Mouse (Mus musculus) MN1 (cell line): ENCODE measurements around the gene Kpna2.
"Not testable (repeated sequence)": the region's sequence is repeated elsewhere in the genome, so short reads cannot be mapped to it uniquely, and the experiment has no call there.

Experiments used
- DNase-seq: peaks from one replicate; pipeline ENCODE4 v3.0.0-alpha.2; 2016; ENCODE audit warnings: low spot score

The Kpna2 gene

GRCm38 (mm10) chr11:107018606-107019005 lies 19.3 kb upstream of the Kpna2 start:
- no peak for DNase-seq

DNA sequence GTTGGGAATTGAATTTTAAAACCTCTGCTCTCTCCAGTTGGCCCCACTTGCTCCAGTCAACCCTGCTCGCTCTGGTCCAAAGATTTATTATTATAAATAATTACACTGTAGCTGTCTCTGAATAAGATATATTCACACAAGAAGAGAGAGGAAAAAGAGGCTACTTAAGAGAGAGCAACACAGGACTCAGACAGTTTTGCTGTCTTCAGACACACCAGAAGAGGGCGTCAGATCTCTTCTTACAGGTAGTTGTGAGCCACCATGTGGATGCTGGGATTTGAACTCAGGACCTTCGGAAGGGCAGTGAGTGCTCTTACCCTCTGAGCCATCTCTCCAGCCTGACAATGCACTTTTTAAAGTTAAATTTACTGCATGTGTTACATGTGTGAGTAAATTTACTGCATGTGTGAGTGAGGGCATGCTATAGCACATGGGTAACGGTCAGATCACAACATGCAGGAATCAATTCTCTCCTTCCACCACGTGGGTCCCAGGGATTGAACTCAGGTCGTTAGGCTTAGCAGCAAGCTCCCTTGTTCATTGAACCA lies 18.1 kb upstream of the Kpna2 start:
- DNase-seq, result no peak

- no peak for DNase-seq
These were observed 17.6 kb upstream of the Kpna2 start for GRCm38 (mm10) chr11:107016893-107017292.

GRCm38 (mm10) chr11:107015535-107016187 lies 16.3 kb upstream of the Kpna2 start:
- not testable (repeated sequence) for DNase-seq

DNA sequence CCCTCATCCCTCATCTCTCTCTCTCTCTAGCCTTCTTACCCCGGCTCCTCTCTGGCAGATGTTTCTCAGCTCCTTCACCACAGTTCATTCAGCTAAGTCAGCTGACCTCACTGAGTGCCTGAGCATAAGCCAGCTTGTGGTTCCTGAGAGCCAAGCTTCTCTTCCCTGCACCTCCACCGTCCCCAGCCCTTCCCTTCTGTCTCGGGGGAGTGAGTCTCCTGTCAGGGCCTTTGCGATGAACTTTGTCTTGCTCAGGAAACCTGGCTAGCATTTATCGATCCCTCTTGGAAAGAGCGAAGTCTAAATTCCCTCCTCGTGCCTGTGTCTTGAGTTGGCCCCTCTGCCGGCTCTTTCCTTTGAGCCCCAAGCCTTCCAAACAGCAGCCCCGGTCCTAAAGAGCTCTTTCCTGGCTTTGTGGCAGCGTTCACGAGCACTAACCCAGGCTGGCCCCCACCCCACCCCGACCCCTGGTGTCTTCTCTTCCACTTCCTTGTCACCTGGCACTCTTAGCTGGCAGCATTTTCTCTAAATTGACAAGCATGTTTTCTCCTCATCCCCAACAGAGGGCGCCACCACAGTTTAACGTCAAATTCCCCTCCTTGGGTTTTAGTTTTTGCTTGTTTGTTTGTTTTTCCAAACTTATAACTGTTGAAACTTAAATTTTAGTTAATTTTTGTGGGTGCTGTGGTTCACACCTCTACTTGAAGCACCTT lies 15.4 kb upstream of the Kpna2 start:
- no peak for DNase-seq

DNA sequence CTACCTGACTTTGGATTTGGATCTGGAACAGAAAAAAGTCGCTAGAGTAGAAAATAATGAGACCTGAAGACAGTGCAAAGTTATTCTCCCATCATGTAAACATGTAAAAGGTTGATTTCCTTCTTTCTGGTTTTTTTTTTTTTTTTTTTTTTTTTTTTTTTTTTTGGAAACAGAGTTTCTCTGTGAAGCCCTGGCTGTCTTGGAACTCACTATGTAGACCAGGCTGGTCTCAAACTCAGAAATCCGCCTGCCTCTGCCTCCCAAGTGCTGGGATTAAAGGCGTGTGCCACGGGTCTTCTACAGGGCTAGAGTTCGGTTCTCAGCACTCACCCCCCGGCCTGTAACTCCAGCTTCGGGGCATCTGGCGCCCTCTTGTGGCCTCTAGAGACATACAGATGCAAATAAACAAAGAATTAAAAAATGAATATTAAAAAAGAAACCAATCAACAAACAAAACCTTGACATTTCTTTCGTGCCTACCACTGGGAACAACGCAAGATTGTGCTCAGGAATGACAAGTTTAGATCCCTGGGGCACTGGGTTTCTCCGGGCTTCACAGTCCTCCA lies 14.8 kb upstream of the Kpna2 start:
- DNase-seq, result no peak

- DNase-seq, result peak; percentile 97
These were observed 13.1 kb upstream of the Kpna2 start for GRCm38 (mm10) chr11:107012324-107013017.

DNA sequence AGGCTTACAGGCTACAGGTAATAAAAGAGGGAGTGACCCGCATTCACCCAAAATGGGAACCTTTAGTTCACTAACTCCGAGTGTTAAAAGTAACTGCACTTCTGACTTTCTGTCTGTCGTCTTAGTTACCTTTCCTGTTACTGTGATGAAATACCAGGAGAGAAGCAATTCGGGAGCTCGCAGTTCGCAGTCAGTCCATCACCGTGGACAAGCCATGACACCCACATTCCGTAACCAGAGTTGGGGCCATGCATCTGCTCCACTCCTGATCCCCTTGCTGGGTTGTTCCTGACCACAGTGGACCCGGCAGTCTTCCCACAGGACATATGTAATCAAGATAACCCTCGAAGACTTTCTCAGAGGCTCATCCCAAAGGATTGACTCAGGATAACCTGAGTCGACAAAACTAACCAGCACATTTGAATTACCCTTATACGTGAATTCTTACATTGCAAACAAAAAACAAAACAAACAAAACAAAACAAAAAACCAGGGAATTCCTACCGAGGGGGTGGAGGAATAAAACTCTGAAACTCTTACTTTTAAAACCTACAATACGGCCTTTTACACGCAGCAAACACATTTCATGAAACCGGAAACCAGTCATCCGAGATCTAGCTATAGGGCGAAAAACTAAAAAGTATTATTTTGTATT lies 12.5 kb upstream of the Kpna2 start:
- DNase-seq, result peak; percentile 29

DNA sequence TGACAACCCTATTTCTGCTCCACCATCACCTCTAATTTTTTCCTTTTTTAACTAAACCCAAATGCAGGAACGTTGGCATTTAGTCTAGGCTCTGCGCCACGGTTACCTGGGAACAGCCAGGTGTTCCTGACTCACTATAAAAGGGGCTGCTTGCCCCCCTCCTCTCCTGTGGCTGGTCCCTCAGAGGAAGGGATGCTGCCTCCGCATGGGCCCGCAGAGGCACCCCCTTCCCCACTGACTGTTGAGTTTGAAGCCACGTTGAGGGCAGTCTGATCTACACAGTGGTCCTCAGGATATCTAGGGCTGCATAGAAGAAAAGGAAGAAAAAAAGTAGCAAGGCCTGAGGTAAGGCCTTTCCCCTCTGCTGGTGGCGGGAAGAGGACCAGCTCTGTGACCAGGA lies 11.8 kb upstream of the Kpna2 start:
- no peak for DNase-seq

DNA sequence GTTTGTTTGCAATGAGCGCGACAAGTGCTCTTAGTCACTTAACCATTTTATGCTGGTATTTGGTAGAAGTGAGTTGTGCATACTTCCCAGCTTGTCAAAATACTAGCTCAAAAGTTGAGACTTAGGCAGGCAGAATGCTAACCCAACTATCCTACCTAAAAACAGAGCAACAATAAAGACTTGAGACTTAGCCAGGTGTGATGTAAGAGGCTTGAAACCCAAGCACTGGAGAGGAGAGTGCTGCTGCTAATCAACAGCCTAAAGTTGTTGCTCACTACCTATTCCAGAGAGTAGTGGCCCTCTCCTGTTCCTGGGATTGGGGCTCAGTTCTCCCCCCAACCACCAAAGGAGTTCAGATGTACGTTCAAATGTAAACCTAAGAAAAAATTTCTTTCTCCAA lies 11.1 kb upstream of the Kpna2 start:
- no peak for DNase-seq

DNA sequence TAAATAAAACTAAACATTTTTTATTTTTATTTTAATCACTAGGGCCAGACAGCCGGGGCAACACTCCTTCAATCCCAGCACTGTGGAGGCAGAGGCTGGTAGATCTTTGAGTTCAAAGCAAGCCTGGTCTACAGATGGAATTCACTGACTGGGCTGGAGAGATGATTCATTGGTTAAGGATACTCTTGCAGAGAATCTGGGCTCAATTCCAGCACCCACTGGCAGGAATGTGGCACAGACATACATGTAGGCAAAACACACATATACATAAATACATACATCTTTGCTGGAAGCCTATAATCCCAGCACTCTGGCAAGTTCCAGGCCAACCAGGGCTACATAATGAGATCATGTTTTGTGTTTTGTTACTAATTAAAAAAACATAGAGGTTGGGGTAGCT lies 6.2 kb upstream of the Kpna2 start:
- DNase-seq, result peak; percentile 56

DNA sequence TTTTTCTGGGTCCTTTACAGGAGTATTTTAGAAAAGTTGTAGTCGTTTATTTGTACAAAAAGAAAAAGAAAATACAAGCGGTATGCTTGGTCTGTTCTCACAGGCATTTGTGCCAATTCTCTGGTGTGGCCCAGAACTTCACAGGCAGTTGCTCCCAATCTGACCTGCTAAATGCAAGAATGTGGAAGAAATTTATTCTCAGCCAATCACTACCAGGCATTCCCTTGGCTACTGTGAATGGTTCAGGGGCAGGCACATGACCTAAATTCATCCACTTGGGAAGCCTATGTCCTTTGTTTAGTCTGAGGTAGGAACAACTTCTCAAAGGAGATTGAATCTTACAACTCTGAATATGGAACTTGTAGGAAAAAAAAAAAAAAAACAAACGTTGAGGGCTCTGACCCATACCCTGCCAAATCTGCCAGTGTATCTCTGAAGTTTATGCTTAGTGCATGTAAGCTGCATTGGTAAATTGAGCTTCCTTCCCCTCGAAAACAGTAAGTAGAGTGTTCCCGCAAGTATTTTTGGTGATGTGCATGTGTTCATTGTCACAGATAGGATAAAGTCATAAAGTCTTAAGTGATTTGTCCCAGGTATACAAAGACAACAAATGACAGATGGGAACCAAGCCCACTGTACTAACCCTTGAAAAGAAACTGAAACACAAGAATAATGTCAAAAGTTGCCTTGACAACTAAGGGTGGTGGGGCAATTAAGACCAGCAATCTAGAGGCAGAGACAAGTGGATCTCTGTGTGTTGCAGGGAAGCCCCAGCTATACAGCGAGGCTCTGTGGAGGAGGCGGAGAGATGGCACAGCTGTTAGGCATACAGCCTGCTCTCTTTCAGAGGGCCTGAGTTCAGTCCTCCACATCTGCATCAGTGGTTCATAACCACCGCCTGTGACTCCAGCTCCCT lies 2.7 kb upstream of the Kpna2 start:
- DNase-seq, result no peak

DNA sequence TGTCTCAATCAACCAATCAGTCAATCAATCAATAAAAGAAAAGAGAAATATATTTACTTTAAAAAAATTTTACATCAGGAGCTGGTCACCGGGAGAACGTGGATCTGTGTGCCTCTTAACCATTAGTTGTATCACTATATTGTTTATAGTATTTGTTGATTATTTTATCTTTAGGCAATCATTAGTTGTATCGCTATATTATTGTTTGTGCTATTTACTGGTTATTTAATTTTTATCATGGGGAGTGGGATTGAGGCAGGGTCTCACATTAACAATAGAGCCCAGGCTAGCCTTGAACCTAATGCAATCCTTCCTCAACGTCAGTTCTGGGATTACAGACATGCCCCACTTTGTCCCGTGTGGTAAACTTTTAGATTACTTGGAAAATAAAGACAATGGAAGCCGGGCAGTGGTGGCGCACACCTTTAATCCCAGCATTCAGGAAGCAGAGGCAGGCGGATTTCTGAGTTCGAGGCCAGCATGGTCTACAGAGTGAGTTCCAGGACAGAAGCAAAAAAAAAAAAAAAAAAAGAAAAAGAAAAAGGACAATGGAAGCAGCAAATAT lies 690 bp upstream of the Kpna2 start:
- no peak for DNase-seq

DNA sequence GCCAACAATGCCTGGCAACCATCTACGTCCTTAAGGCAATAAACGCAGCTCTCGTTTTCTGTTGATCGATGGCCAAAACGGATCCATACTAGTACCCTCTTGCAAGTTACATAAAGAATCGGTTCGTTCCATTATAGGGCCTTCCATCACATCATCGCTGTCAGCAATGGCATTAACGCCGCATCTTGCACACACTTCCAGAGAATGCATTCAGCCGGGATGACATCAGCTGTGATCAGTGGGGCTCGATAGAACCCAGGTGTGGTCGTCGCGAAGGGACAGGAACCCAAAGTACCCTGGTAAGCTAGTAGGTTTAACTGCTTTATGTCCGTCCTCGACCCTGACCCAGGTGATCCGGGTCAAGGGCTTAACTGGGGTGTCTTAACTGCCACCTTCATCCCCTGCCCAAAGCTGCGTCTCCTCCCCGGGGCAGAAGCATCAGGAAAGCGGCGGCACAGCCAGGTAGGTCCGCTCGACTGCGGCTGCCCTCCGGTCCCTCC lies 640 bp downstream of the Kpna2 start:
- peak; percentile 69 for DNase-seq

- no peak for DNase-seq
These were observed 1.4 kb downstream of the Kpna2 start for GRCm38 (mm10) chr11:106997976-106998375.

DNA sequence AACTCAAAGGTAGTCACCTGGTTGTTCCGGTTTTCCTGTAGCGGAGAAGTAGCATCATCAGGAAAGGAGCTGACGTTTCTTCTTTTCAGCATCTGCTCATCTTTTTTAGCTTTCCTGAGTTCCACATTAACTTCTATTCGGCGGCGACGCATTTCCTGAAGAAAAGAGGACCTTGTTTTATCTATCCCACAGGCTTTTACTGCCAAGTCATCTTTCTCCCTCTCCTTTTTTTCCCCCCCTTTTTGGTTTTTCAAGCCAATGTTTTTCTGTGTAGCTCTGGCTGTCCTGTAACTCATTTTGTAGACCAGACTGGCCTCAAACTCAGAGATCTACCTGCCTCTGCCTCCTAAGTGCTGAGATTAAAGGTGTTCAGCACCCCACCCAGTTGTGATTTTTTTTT lies 2.8 kb downstream of the Kpna2 start:
- not testable (repeated sequence) for DNase-seq

GRCm38 (mm10) chr11:106994246-106995085 lies 4.9 kb downstream of the Kpna2 start:
- no peak for DNase-seq

GRCm38 (mm10) chr11:106987384-106987783 lies 12.0 kb downstream of the Kpna2 start:
- DNase-seq, result no peak

DNA sequence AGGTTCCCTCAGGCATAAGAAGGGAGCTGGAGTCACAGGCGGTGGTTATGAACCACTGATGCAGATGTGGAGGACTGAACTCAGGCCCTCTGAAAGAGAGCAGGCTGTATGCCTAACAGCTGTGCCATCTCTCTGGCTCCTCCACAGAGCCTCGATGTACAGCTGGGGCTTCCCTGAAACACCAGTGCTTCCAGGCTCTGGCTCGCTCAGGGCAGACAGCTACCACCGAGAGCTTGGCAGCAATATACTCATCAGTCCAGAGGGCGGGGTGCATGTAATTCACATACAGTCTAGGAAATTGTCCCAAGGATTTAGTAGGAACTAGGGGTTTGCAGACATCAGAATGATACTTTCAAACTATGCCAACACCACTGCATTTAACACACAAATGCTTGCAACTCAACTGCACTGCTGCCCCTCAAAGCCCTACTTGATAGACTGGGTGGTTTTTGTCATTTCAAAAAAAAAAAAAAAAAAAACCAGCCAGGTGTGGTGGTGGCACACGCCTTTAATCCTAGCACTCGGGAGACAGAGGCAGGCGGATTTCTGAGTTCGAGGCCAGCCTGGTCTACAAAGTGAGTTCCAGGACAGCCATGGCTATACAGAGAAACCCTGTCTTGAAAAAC lies 13.2 kb downstream of the Kpna2 start:
- not testable (repeated sequence) for DNase-seq
